Mouse (Mus musculus) erythroblast, embryonic 14.5 days (primary cell): ENCODE results near the gene Dpp4. TPM values are rescaled to one million over a fixed set of nuclear protein-coding genes. Genes with fewer than 3 reads are reported as not detected.

Experiments
- H3K27me3 ChIP-seq: 2 replicates; pipeline ENCODE4 v1.6.1; 2012; ENCODE audit warnings: inconsistent platforms; ENCODE audit not compliant: control insufficient read depth
- H3K36me3 ChIP-seq: 2 replicates; pipeline ENCODE4 v1.6.1; 2012; ENCODE audit warnings: mild to moderate bottlenecking, inconsistent platforms; ENCODE audit not compliant: control insufficient read depth
- H3K4me1 ChIP-seq: 2 replicates; pipeline ENCODE4 v1.6.1; 2012; ENCODE audit warnings: inconsistent platforms; ENCODE audit not compliant: control insufficient read depth
- H3K4me3 ChIP-seq: replicated peaks from 2 replicates; pipeline ENCODE3; 2012; ENCODE audit warnings: moderate library complexity, mild to moderate bottlenecking, inconsistent platforms
- H3K9me3 ChIP-seq: 2 replicates; pipeline ENCODE4 v1.6.1; 2012; ENCODE audit warnings: low read length, inconsistent platforms, mixed read lengths; ENCODE audit not compliant: control insufficient read depth
- GATA1 ChIP-seq: IDR thresholded peaks from 2 replicates; pipeline ENCODE4 v1.6.1; 2012; ENCODE audit warnings: low read length, inconsistent platforms, mixed read lengths
- TAL1 ChIP-seq: IDR thresholded peaks from 3 replicates; pipeline ENCODE4 v1.6.1; 2012; ENCODE audit warnings: low read length, inconsistent platforms, mixed read lengths
- polyA plus RNA-seq: library from polyadenylated mRNA; stranded (reverse); fragments of >175 nt; gene quantifications from 2 replicates; pipeline ENCODE4 v1.2.3, GENCODE M21; 2012

Dpp4 gene
- polyA plus RNA-seq, 1 experiment = not detected

GRCm38 (mm10) chr2:62325388-62325787, 86.6 kb downstream of the Dpp4 start:
- no peaks in the 10 kb centered on the region for H3K27me3 ChIP-seq
- no peaks in the 10 kb centered on the region for H3K36me3 ChIP-seq
- no peak overlapping the region for H3K4me3 ChIP-seq
- TF ChIP-seq GATA1 = no peak
- TF ChIP-seq TAL1 = no peak
- no peaks in the 10 kb centered on the region for H3K4me1 ChIP-seq
- no peaks in the 10 kb centered on the region for H3K9me3 ChIP-seq

GRCm38 (mm10) chr2:62323078-62323637, 88.9 kb downstream of the Dpp4 start:
- TF ChIP-seq TAL1 (no peak), GATA1 (no peak)
- Histone ChIP-seq H3K27me3 (no peaks in the 10 kb centered on the region), H3K4me1 (peaks cover 2% of the 10 kb centered on the region; the same call in 1 of the 2 replicates), H3K36me3 (no peaks in the 10 kb centered on the region), H3K4me3 (no peak overlapping the region), H3K9me3 (no peaks in the 10 kb centered on the region)

DNA sequence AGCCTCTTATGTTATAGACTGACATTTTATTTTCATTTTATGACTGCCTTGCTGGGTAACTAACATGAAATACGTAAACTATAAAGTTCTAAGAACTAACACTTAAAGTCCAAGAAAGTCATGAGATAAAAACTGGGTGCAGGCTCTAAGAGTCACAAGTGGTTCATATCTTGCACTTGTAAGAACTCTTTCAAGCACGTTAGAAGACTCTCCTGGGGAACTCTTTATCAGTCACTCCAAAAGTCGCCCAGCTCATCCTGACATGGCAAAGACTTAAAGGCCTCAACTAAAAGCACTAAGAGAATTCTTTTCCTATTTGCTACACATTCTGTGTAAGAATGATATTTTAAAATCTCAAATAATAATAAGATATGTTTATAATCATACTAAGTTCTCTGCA, 92.5 kb downstream of the Dpp4 start:
- Histone ChIP-seq H3K4me3 (no peak overlapping the region), H3K36me3 (no peaks in the 10 kb centered on the region), H3K4me1 (peaks cover 2% of the 10 kb centered on the region; the same call in 1 of the 2 replicates), H3K9me3 (no peaks in the 10 kb centered on the region), H3K27me3 (no peaks in the 10 kb centered on the region)
- TF ChIP-seq GATA1 = no peak
- no peak for TF ChIP-seq TAL1

DNA sequence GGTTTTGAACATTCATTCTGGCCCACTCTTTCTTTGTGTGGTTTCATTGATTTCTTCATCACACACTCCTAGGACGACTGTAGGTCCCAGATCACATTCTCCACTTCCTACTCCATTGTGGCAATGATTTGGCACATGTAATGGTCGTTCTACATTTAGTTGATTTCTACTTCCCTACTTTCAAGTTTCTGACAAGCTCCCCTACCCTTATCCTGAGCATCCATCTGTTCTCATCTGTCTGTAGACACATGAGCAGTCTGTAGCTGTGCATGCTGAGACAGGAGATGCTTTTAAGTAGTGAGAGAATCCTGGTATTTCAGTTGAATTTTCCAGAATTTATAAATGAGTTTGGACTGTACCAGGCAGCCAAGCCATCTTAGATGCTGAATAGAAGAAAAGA, 95.1 kb downstream of the Dpp4 start:
- peaks cover 2% of the 10 kb centered on the region; the same call in 1 of the 2 replicates for H3K4me1 ChIP-seq
- no peaks in the 10 kb centered on the region for H3K9me3 ChIP-seq
- H3K36me3 ChIP-seq = no peaks in the 10 kb centered on the region
- no peaks in the 10 kb centered on the region for H3K27me3 ChIP-seq
- no peak overlapping the region for H3K4me3 ChIP-seq
- TF ChIP-seq TAL1 (no peak), GATA1 (no peak)

DNA sequence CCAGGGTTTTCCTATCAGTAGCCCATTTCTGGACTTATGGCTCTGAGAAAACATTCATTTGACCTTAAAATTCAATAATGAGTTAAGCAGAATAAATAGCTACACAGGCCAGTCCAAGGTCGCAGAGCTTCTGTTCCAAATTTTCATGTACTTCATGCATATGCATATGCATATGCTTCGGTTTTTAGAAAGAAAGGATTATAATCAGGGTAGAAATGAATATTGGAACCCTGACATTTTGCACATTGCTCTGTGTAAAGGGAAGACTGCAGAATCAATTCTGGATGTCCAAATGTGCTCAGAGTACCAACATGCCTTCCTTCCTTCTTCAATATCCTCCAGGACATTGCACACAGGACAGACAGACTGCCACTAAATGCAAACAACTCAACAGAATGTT, 104.6 kb downstream of the Dpp4 start:
- no peak overlapping the region for H3K4me3 ChIP-seq
- H3K27me3 ChIP-seq = no peaks in the 10 kb centered on the region
- no peaks in the 10 kb centered on the region for H3K9me3 ChIP-seq
- TF ChIP-seq GATA1 = no peak
- no peak for TF ChIP-seq TAL1
- H3K36me3 ChIP-seq = no peaks in the 10 kb centered on the region
- no peaks in the 10 kb centered on the region for H3K4me1 ChIP-seq

DNA sequence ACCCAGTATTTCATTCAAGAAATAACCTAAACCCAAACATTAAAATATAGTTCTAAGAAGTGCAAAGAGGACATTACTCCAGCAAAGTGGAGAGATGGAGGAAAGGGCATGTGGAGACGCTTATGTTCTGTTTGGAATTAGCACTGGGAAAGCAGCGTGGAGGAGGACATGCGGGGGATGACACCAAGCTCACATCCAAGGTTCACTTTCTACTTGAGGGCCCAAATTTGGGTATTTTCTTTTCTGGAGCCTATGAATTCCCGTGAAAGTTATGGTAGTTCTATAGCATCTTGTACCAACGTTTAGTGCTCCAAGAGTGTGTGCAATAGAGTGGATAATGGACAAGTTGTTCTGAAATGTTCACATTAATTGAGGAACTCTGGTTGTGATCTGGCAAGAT, 105.1 kb downstream of the Dpp4 start:
- Histone ChIP-seq H3K36me3 (no peaks in the 10 kb centered on the region), H3K4me3 (no peak overlapping the region), H3K4me1 (no peaks in the 10 kb centered on the region), H3K9me3 (no peaks in the 10 kb centered on the region), H3K27me3 (no peaks in the 10 kb centered on the region)
- no peak for TF ChIP-seq GATA1
- TF ChIP-seq TAL1 = no peak

- H3K36me3 ChIP-seq = no peaks in the 10 kb centered on the region
- no peak overlapping the region for H3K4me3 ChIP-seq
- no peaks in the 10 kb centered on the region for H3K4me1 ChIP-seq
- no peaks in the 10 kb centered on the region for H3K27me3 ChIP-seq
- no peaks in the 10 kb centered on the region for H3K9me3 ChIP-seq
- TF ChIP-seq TAL1 = no peak
- TF ChIP-seq GATA1 = no peak
Measured at GRCm38 (mm10) chr2:62301716-62302115, 110.3 kb downstream of the Dpp4 start.

DNA sequence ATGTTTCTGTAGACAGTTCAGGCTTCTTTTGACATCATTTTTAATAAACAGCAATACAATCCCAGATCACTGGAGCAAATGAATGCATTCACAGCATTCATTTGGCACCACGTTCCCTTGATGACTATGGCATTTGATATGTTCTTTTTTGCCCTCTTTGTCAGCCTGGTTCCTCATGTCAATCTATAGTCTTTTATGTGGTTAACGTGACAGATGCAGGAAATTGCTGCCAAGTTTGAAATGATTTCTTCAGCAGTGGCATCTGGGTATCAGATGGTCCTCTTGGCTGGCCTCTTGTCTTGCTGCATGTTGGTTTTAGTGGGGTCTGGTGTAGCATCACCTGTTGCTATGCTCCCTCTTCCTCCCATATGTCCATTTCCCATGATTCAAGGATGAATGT, 118.2 kb downstream of the Dpp4 start:
- no peaks in the 10 kb centered on the region for H3K27me3 ChIP-seq
- no peaks in the 10 kb centered on the region for H3K9me3 ChIP-seq
- no peaks in the 10 kb centered on the region for H3K36me3 ChIP-seq
- TF ChIP-seq GATA1 (no peak), TAL1 (no peak)
- no peak overlapping the region for H3K4me3 ChIP-seq
- H3K4me1 ChIP-seq = no peaks in the 10 kb centered on the region

DNA sequence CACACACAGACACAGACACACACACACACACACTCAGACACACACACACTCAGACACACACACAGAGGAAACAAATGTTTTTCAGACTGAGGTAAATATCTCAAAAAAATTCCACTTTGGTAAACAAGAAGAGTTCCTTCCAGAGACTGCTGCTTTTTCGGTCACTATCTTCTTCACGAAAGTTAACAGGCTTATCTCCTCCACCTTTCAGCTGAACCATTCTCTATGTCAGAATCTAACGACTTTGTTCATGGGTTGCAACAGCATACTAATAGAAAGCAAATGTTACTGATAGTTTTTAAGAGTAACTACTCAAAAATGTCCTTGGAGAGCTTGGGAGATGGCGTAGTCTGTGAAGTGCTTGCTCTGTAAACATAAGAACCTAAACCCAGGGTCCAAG, 124.5 kb downstream of the Dpp4 start:
- H3K27me3 ChIP-seq = no peaks in the 10 kb centered on the region
- no peaks in the 10 kb centered on the region for H3K36me3 ChIP-seq
- no peak overlapping the region for H3K4me3 ChIP-seq
- no peaks in the 10 kb centered on the region for H3K4me1 ChIP-seq
- TF ChIP-seq TAL1 (no peak), GATA1 (no peak)
- no peaks in the 10 kb centered on the region for H3K9me3 ChIP-seq

- H3K9me3 ChIP-seq = no peaks in the 10 kb centered on the region
- no peaks in the 10 kb centered on the region for H3K36me3 ChIP-seq
- no peaks in the 10 kb centered on the region for H3K4me1 ChIP-seq
- H3K4me3 ChIP-seq = no peak overlapping the region
- TF ChIP-seq TAL1 (no peak), GATA1 (no peak)
- H3K27me3 ChIP-seq = no peaks in the 10 kb centered on the region
Measured at GRCm38 (mm10) chr2:62285847-62286246, 126.2 kb downstream of the Dpp4 start.

DNA sequence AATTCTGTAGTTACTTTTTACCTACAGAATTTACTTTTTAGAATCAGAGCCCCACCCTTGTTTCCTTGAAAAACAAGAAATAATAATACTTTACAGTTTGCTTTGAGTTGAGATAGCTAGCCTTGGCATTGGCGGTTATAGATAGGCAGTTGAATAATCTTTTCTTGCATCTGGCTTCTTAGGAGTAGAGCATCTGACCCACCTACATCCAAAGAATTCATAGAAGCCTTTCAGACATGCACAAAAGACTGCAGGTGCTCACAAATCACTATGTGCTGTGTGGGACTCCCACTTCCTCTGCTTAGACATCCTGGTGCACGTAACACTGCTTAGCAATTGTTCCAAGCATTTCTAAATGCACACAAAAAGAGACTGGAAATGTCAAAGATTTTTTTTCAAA, 127.0 kb downstream of the Dpp4 start:
- no peaks in the 10 kb centered on the region for H3K9me3 ChIP-seq
- H3K4me1 ChIP-seq = no peaks in the 10 kb centered on the region
- TF ChIP-seq GATA1 (no peak), TAL1 (no peak)
- no peaks in the 10 kb centered on the region for H3K36me3 ChIP-seq
- H3K4me3 ChIP-seq = no peak overlapping the region
- H3K27me3 ChIP-seq = no peaks in the 10 kb centered on the region

Other genes starting within 250 kb of the Dpp4 start
- not detected in 2 replicates for gene Gcg, start 71.4 kb upstream of the Dpp4 start, polyA plus RNA-seq
- gene Fap, start 161.8 kb upstream of the Dpp4 start, polyA plus RNA-seq = not detected in 2 replicates
- gene Ifih1, start 234.0 kb upstream of the Dpp4 start, polyA plus RNA-seq = 0.08 TPM in 2 replicates